Mouse (Mus musculus): ENCODE data around the gene Ncl. TPM values are rescaled to one million over a fixed set of nuclear protein-coding genes. Genes with fewer than 3 reads are reported as not detected.

Gene Ncl
- polyA plus RNA-seq, 1 experiment from 2014 or later = 483 TPM

Small RNAs within 50 kb of the gene (microRNA-seq; reads per million reads assigned to microRNA genes)
- 83.9 reads per million, percentile 46 among the genes with 10 or more reads in this experiment for gene mmu-mir-3535

Other genes with a start within 250 kb of the Ncl start
- gene Htr2b, start 247.4 kb downstream of the Ncl start, polyA plus RNA-seq (2014; fragmentation: Nextera tagmentation; extraction: Ambion mirVana) = 0.44 and 0.60 TPM in 2 replicates
- gene Gm21972, start 225.8 kb downstream of the Ncl start, polyA plus RNA-seq (2014; fragmentation: Nextera tagmentation; extraction: Ambion mirVana) = 0.44 TPM in 1 of 2 replicates, not detected in the other
- gene Armc9, start 204.6 kb downstream of the Ncl start, polyA plus RNA-seq (2014; fragmentation: Nextera tagmentation; extraction: Ambion mirVana) = 29.8 and 30.7 TPM in 2 replicates
- gene B3gnt7, start 56.6 kb downstream of the Ncl start, polyA plus RNA-seq (2014; fragmentation: Nextera tagmentation; extraction: Ambion mirVana) = 5.3 and 5.6 TPM in 2 replicates
- 0.12 and 0.40 TPM in 2 replicates for gene Nmur1, start 66.8 kb upstream of the Ncl start, polyA plus RNA-seq (2014; fragmentation: Nextera tagmentation; extraction: Ambion mirVana)
- gene Tex44, start 66.9 kb upstream of the Ncl start, polyA plus RNA-seq (2014; fragmentation: Nextera tagmentation; extraction: Ambion mirVana) = not detected in 2 replicates
- 4,370 and 4,506 TPM in 2 replicates for gene Ptma, start 167.3 kb upstream of the Ncl start, polyA plus RNA-seq (2014; fragmentation: Nextera tagmentation; extraction: Ambion mirVana)
- gene Pde6d, start 223.2 kb upstream of the Ncl start, polyA plus RNA-seq (2014; fragmentation: Nextera tagmentation; extraction: Ambion mirVana) = 76.7 and 81.6 TPM in 2 replicates
- 57.8 and 61.6 TPM in 2 replicates for gene Cops7b, start 223.5 kb upstream of the Ncl start, polyA plus RNA-seq (2014; fragmentation: Nextera tagmentation; extraction: Ambion mirVana)

Data from limb, embryonic 11.5 days (tissue).